Mouse (Mus musculus) heart, embryonic 11.5 days (tissue): ENCODE data around the gene 4930562C15Rik. TPM values are rescaled to one million over a fixed set of nuclear protein-coding genes. Genes with fewer than 3 reads are reported as not detected.

Source experiments
- ATAC-seq: fragments of 200-750 bp; cut with Nextera tagmentation; replicated peaks from 2 replicates; pipeline ENCODE4 v1.8.0; 2017; ENCODE audit warnings: moderate library complexity; ENCODE audit not compliant: insufficient number of reproducible peaks, low FRiP score, low TSS enrichment
- H3K27ac ChIP-seq: fragments of 300-500 bp; sonication (generic); 2 replicates; pipeline ENCODE4 v1.5.1; 2014; ENCODE audit warnings: mild to moderate bottlenecking, low read depth, low read length
- H3K27me3 ChIP-seq: fragments of 300-500 bp; sonication (generic); 2 replicates; pipeline ENCODE4 v1.6.1; 2014; ENCODE audit warnings: mild to moderate bottlenecking, low read length, mixed read lengths; ENCODE audit not compliant: control insufficient read depth, insufficient read depth
- H3K36me3 ChIP-seq: fragments of 300-500 bp; sonication (generic); 2 replicates; pipeline ENCODE4 v1.6.1; 2014; ENCODE audit warnings: mild to moderate bottlenecking, low read length, moderate library complexity, mixed read lengths; ENCODE audit not compliant: control insufficient read depth, insufficient read depth
- H3K4me1 ChIP-seq: fragments of 300-500 bp; sonication (generic); 2 replicates; pipeline ENCODE4 v1.6.1; 2014; ENCODE audit warnings: low read length; ENCODE audit not compliant: control insufficient read depth, insufficient read depth
- H3K4me2 ChIP-seq: fragments of 300-500 bp; sonication (generic); 2 replicates; pipeline ENCODE4 v1.6.1; 2014; ENCODE audit warnings: mild to moderate bottlenecking, moderate library complexity
- H3K4me3 ChIP-seq: fragments of 300-500 bp; sonication (generic); 2 replicates; pipeline ENCODE4 v1.5.1; 2014; ENCODE audit warnings: low read depth, low read length
- H3K9ac ChIP-seq: fragments of 300-500 bp; sonication (generic); 2 replicates; pipeline ENCODE4 v1.6.1; 2014; ENCODE audit warnings: mild to moderate bottlenecking, low read depth, low read length, moderate library complexity
- H3K9me3 ChIP-seq: fragments of 300-500 bp; sonication (generic); replicated peaks from 2 replicates; pipeline ENCODE4 v1.6.1; 2016; ENCODE audit warnings: low read length; ENCODE audit not compliant: control insufficient read depth
- WGBS: fragments of 180-500 bp; shearing (Covaris S2); extraction: QIAGEN DNeasy Blood & Tissue Kit; methylation state at CpG from one replicate; pipeline ENCODE4 v1.1.7; 2014; ENCODE audit not compliant: insufficient replicate concordance; 5-methylcytosine and 5-hydroxymethylcytosine counted together
- polyA plus RNA-seq: library from polyadenylated mRNA; unstranded; fragments of >200 nt; fragmentation: Nextera tagmentation; extraction: Ambion mirVana; gene quantifications from 2 replicates; pipeline ENCODE4 v1.2.1, GENCODE M21; 2014

4930562C15Rik gene
- polyA plus RNA-seq, 1 experiment from 2014 or later: 0.79 TPM

- Histone ChIP-seq H3K36me3 (no peaks in the 10 kb centered on the region), H3K4me2 (no peak overlapping the region), H3K4me3 (no peak overlapping the region), H3K9me3 (no peaks in the 10 kb centered on the region), H3K4me1 (peaks cover 38% of the 10 kb centered on the region), H3K9ac (no peak overlapping the region), H3K27me3 (no peaks in the 10 kb centered on the region), H3K27ac (no peak overlapping the region)
- 67% methylated on average over 7 of the region's 7 CpGs for WGBS
- ATAC-seq: no peak
These were observed 59.1 kb downstream of the 4930562C15Rik start for GRCm38 (mm10) chr16:4894201-4894908.

- Histone ChIP-seq H3K27ac (peak overlapping the region; percentile 66), H3K9me3 (no peaks in the 10 kb centered on the region), H3K4me3 (no peak overlapping the region), H3K27me3 (no peaks in the 10 kb centered on the region), H3K4me1 (peaks cover 20% of the 10 kb centered on the region), H3K9ac (0 out of 2 replicates have a peak overlapping the region, but pooled peaks have one; percentile 34), H3K36me3 (no peaks in the 10 kb centered on the region), H3K4me2 (peak overlapping the region; percentile 39)
- WGBS: 28% methylated on average over 5 of the region's 5 CpGs
- 0 out of 2 replicates have a peak, but pooled peaks have one; percentile 27 for ATAC-seq
These were observed 61.2 kb downstream of the 4930562C15Rik start for GRCm38 (mm10) chr16:4896249-4897027.

GRCm38 (mm10) chr16:4897146-4897730, 62.0 kb downstream of the 4930562C15Rik start:
- peak overlapping the region; percentile 66 for H3K27ac ChIP-seq
- no peak overlapping the region for H3K4me2 ChIP-seq
- no peaks in the 10 kb centered on the region for H3K9me3 ChIP-seq
- ATAC-seq: 0 out of 2 replicates have a peak, but pooled peaks have one; percentile 31
- H3K36me3 ChIP-seq: no peaks in the 10 kb centered on the region
- H3K9ac ChIP-seq: no peak overlapping the region
- peaks cover 18% of the 10 kb centered on the region for H3K4me1 ChIP-seq
- no peak overlapping the region for H3K4me3 ChIP-seq
- H3K27me3 ChIP-seq: no peaks in the 10 kb centered on the region
- WGBS: 48% methylated on average over 7 of the region's 7 CpGs

GRCm38 (mm10) chr16:4898881-4899280, 63.7 kb downstream of the 4930562C15Rik start:
- Histone ChIP-seq H3K27ac (no peak overlapping the region), H3K9ac (no peak overlapping the region), H3K27me3 (no peaks in the 10 kb centered on the region), H3K4me2 (no peak overlapping the region), H3K4me3 (no peak overlapping the region), H3K9me3 (no peaks in the 10 kb centered on the region), H3K4me1 (peaks cover 18% of the 10 kb centered on the region), H3K36me3 (no peaks in the 10 kb centered on the region)
- WGBS: 88% methylated on average over 6 of the region's 6 CpGs
- ATAC-seq: no peak

- H3K27ac ChIP-seq: no peak overlapping the region
- WGBS: 73% methylated on average over 2 of the region's 2 CpGs
- no peaks in the 10 kb centered on the region for H3K9me3 ChIP-seq
These were observed 64.5 kb downstream of the 4930562C15Rik start for GRCm38 (mm10) chr16:4899711-4900110.

GRCm38 (mm10) chr16:4901167-4901566, 66.0 kb downstream of the 4930562C15Rik start:
- no peak overlapping the region for H3K9ac ChIP-seq
- no peak overlapping the region for H3K27ac ChIP-seq
- no peaks in the 10 kb centered on the region for H3K27me3 ChIP-seq
- no peak overlapping the region for H3K4me3 ChIP-seq
- peaks cover 15% of the 10 kb centered on the region for H3K4me1 ChIP-seq
- WGBS: 57% methylated on average over 7 of the region's 7 CpGs
- no peak overlapping the region for H3K4me2 ChIP-seq
- no peaks in the 10 kb centered on the region for H3K9me3 ChIP-seq
- no peak for ATAC-seq
- no peaks in the 10 kb centered on the region for H3K36me3 ChIP-seq

More at GRCm38 (mm10) chr16:4899711-4900110, 64.5 kb downstream of the 4930562C15Rik start:
- no peak overlapping the region for H3K4me2 ChIP-seq
- H3K27me3 ChIP-seq: no peaks in the 10 kb centered on the region
- ATAC-seq: no peak
- no peak overlapping the region for H3K4me3 ChIP-seq
- no peak overlapping the region for H3K9ac ChIP-seq
- H3K36me3 ChIP-seq: no peaks in the 10 kb centered on the region
- H3K4me1 ChIP-seq: peaks cover 18% of the 10 kb centered on the region

- Histone ChIP-seq H3K27me3 (no peaks in the 10 kb centered on the region), H3K4me1 (peaks cover 2% of the 10 kb centered on the region; the same call in 1 of the 2 replicates), H3K36me3 (peaks cover 3% of the 10 kb centered on the region; the same call in 1 of the 2 replicates), H3K9ac (no peak overlapping the region), H3K9me3 (no peaks in the 10 kb centered on the region), H3K4me3 (no peak overlapping the region), H3K27ac (no peak overlapping the region), H3K4me2 (no peak overlapping the region)
- no peak for ATAC-seq
- WGBS: 84% methylated on average over 2 of the region's 2 CpGs
These were observed 67.2 kb downstream of the 4930562C15Rik start for GRCm38 (mm10) chr16:4902390-4902789.

GRCm38 (mm10) chr16:4903491-4904102, 68.4 kb downstream of the 4930562C15Rik start:
- Histone ChIP-seq H3K4me3 (no peak overlapping the region), H3K9ac (no peak overlapping the region), H3K27me3 (no peaks in the 10 kb centered on the region), H3K4me1 (peaks cover 2% of the 10 kb centered on the region; the same call in 1 of the 2 replicates), H3K9me3 (no peaks in the 10 kb centered on the region), H3K36me3 (peaks cover 3% of the 10 kb centered on the region; the same call in 1 of the 2 replicates), H3K4me2 (no peak overlapping the region), H3K27ac (no peak overlapping the region; the same call in 1 of the 2 replicates)
- ATAC-seq: no peak
- WGBS: 76% methylated on average over 6 of the region's 6 CpGs
